Mouse (Mus musculus) cerebellum, postnatal 4 days (tissue): ENCODE data around the gene Olfr1053.
"Not testable (repeated sequence)": the region's sequence is repeated elsewhere in the genome, so short reads cannot be mapped to it uniquely, and the experiment has no call there.

Source experiments
- DNase-seq, 2 experiments: peaks; one replicate each; pipeline ENCODE4 v3.0.0; 2022; ENCODE audit warnings: low spot score in 2 of 2, mixed read lengths in 1 of 2

Gene Olfr1053

DNA sequence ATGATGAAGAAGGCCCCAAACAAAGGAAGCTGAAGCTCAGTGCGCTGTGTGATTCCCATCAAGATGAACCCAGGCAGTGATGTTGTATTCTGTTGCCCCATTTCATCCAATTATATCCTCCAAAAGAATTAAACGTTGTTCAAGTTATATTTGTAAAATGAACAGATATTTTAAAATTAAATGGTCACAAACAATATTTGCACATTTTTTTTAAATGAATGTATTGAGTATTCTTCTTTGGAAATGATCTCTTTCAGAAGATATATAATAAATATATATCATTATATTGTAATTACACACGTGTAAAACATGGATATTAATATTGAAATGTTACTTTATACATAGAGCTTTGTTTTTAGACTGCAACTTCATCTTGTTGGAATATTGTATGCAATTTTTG lies at the start of gene Olfr1053:
Gene Olfr1053 (minus strand): TSS at position 101 of the 400 bp plus-strand sequence.
- no peak for DNase-seq

DNA sequence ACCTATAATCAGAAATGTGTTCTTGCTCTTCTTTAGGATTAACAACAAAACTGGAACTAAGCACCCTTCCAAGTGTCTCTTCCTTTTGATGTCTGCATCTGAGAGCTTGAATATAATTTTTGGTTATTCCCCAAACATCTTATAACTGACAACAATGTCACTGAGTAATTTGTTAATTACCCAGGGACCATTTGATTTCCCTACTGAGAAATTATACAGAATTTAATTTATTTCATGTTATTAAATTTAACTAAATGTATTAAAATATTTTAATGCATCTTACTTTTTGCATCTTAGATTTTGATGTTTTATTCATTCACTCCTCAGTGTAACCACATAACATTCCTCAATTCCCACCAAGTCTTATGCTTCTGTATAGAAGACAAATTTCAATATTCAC lies 47.3 kb upstream of the Olfr1053 start, which contains the start of gene Olfr1056:
Gene Olfr1056 (minus strand): TSS at position 101 of the 400 bp plus-strand sequence.
- DNase-seq: no peak

DNA sequence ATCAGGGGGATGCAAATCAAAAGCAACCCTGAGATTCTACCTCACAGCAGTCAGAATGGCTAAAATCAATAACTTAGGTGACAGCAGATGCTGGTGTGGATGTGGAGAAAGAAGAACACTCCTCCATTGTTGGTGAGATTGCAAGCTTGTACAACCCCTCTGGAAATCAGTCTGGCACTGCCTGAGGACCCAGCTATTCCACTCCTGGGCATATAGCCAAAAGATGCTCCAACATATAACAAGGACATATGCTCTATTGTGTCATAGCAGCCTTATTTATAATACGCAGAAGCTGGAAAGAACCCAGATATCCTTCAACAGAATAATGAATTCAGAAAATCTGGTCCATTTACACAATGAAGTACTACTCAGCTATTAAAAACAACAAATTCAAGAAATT lies 36.7 kb upstream of the Olfr1053 start:
- DNase-seq: not testable (repeated sequence)

DNA sequence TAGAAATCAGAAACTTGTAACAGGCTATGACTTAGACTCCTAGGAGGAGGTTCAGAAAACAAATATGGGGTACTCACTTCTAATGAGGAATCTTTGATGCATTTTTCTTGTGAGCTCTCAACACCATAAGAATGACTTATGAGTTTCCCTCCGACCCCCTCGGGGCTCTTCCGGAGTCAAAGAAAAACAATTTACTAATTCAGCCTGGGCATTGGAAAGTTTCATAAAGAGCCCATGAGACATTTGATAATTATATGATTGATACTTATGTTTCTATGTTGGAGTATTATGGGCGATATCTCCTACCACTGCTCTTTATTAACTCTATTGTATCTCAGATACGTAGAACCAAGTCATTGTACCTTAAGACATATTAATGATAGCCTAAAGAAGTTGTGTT lies 35.1 kb upstream of the Olfr1053 start, which contains the start of gene Olfr1055:
Gene Olfr1055 (minus strand): TSS at position 101 of the 400 bp plus-strand sequence.
- DNase-seq: no peak

DNA sequence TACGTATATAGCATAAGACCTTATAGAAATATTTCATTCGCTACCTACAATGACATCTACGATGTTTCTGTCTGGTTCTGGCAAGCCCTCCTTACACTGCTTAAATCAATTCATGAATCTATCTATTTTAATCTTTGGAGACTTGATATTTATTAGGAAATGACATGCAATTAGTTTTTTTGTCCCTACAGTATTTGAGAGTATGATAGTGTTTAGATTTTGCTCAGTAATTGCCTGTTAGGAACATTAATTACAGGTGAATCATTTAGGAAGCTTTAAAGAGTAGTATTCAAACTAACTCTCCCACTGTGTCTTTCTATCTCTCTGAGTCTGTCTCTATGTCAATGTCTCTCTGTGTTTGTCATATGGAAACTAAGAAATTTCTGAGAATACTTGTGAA lies 20.2 kb upstream of the Olfr1053 start, which contains the start of gene Olfr1054:
Gene Olfr1054 (minus strand): TSS at position 101 of the 400 bp plus-strand sequence.
- DNase-seq: no peak

- DNase-seq: no peak
These were observed 22.9 kb downstream of the Olfr1053 start, which contains the start of gene Olfr1052 for GRCm38 (mm10) chr2:86292155-86292554. Gene Olfr1052, plus strand, starts transcription at chr2:86292455.

DNA sequence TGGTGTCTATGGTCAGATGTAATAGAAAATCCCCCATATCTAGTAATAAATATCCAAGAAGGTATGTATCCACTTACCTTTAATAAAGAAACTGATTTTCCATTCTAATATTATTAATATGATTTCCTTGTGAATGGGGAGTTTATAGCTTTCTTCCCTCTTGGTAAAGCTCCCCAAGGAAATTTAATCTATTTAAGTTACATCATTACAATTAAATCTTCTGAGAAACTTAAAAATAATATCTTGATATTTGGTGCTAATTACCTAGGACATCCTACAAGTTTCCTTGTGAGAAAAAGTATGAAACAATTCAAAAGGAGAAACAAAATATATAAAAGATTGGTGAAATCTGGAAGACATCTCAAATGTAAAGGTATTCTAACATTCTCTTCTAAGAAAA lies 36.1 kb downstream of the Olfr1053 start, which contains the start of gene Olfr1051:
Gene Olfr1051 (minus strand): TSS at position 101 of the 400 bp plus-strand sequence.
- DNase-seq: not testable (repeated sequence)
